Mouse (Mus musculus): Measurements from ENCODE around the gene Gm27179.
"Not testable (repeated sequence)": the region's sequence is repeated elsewhere in the genome, so short reads cannot be mapped to it uniquely, and the experiment has no call there.

DNA sequence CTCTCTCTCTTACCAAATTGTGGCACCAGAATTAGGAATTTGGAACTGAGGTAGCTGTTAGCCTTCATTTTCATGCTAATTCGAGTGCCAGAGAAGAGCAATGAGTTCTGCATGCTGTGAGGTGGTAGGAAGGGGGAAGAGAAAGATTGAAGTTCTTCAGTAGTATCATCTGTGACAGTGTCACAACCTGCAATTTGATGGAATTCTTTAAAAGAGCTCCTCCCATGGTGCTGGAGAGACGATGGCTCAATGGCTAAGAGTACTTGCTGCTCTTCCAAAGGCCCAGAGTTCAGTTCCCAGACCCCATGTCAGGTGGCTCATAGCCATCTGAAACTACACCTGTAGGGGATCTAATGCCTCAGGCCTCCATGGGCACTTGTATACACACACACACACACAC is at the start of gene Gm27179:
- TF ChIP-seq POLR2A (IDR thresholded peaks at IDR 0.05; ENCODE audit: low read depth, low read length); CTCF (IDR thresholded peaks at IDR 0.05; ENCODE audit: extremely low read depth, insufficient read length, insufficient replicate concordance, low read depth, low read length): not testable (repeated sequence)

All from small intestine, adult 2 months (tissue).